8 mouse cellular contexts compared by ENCODE assay signal in the genomic region with DNA sequence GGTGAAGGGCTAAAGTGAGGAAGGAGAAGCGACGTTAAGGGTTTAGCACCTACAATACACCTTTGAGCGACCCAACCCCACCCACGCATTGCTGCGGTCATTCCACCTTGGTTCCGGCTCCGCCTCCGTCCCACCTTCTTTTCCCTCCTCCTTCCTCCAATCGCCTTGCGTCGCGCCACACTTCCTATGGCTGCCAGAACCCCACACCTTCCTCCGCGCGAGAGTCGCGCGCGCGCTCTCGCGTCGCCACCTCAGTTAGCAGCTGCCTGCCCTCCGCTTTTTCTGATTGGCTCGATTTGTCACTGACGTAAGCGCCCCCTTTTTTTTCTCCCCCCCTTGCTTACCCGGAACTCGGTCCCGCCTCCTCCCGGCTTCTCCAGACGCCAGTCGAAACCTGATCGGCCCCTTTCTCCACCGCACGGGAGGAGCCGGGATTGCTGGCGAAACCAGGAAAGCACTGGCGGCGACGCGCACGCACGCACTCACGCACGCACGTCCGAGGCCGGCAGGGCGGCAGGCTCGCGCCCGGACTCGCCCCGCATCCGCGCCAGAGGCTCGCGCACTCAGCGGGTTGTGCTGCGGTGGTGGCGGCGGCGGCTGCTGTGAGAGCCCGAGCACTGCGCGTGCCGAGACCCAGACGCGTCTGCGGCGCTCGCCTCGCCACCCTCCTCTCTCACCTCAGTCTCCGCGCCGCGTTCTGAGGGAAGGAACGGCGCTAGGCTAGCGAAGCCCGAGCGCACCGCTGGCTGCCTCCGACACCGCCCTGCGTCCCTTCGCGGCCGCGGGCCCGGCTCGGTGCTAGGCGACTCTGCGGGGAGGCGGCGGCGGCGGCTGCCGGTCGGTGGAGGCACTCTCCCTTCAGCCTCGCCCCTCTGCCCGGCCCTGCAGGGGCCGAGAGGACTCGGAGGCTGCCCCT. TPM values are rescaled to one million over a fixed set of nuclear protein-coding genes. Genes with fewer than 3 reads are reported as not detected.
A peak's percentile ranks its signal among the peaks of the same experiment; 100 is the strongest.
DNase-seq lines count a peak whose midpoint lies in the region; ATAC-seq and TF ChIP-seq lines count a peak whose summit lies in the region.

A gene (plus strand): TSS at position 197 of the 916 bp plus-strand sequence.

- peaks cover 22% of the 10 kb centered on the region for H3K4me1 ChIP-seq in E14TG2a.4 (replicated peaks; ENCODE audit: low read depth, low read length)
- H3K4me1 ChIP-seq in forebrain, embryonic 12.5 days, result peaks cover 17% of the 10 kb centered on the region
- H3K4me1 ChIP-seq in heart, postnatal 0 days (ENCODE audit: control insufficient read depth, insufficient read depth), result peaks cover 10% of the 10 kb centered on the region
- peaks cover 14% of the 10 kb centered on the region for H3K4me1 ChIP-seq in liver, embryonic 16.5 days (ENCODE audit: control insufficient read depth, low read depth, low read length)
- H3K4me1 ChIP-seq in neural tube, embryonic 13.5 days (replicated peaks), result peaks cover 23% of the 10 kb centered on the region
- no peaks in the 10 kb centered on the region for H3K4me1 ChIP-seq in testis, adult 2 months (ENCODE audit: control insufficient read depth, insufficient read depth, low read length)

- DNase-seq in c-Kit-positive CD71-positive TER-119-positive erythroid progenitor cells, embryonic 14.5 days (ENCODE audit: low spot score), result peak; percentile 99
- peak; percentile 99 for DNase-seq in heart, postnatal 0 days (ENCODE audit: low spot score)
- DNase-seq in kidney, postnatal 4 days, result peak; percentile 98 to 99

- H3K9ac ChIP-seq in forebrain, embryonic 12.5 days, result peak within 1 kb of the TSS; percentile 99
- peak within 1 kb of the TSS; percentile 96 for H3K9ac ChIP-seq in heart, postnatal 0 days (replicated peaks; ENCODE audit: low read depth, low read length)
- peak within 1 kb of the TSS; percentile 89 for H3K9ac ChIP-seq in liver, embryonic 16.5 days (ENCODE audit: low read depth, low read length)
- peak within 1 kb of the TSS; percentile 100 for H3K9ac ChIP-seq in neural tube, embryonic 13.5 days

- WGBS in forebrain, embryonic 12.5 days, result under 1% methylated on average over 104 of the region's 105 CpGs
- under 1% methylated on average over 71 of the region's 105 CpGs for WGBS in heart, postnatal 0 days
- under 1% methylated on average over 99 of the region's 105 CpGs for WGBS in liver, embryonic 16.5 days (ENCODE audit: insufficient replicate concordance)
- under 1% methylated on average over 102 of the region's 105 CpGs for WGBS in neural tube, embryonic 13.5 days

- peak within 1 kb of the TSS; percentile 99 for H3K27ac ChIP-seq in forebrain, embryonic 12.5 days
- peak within 1 kb of the TSS; percentile 96 for H3K27ac ChIP-seq in heart, postnatal 0 days (ENCODE audit: low read depth)
- H3K27ac ChIP-seq in liver, embryonic 16.5 days (ENCODE audit: low read length), result peak within 1 kb of the TSS; percentile 99
- H3K27ac ChIP-seq in neural tube, embryonic 13.5 days (replicated peaks), result peak within 1 kb of the TSS; percentile 100
- H3K27ac ChIP-seq in testis, adult 2 months (ENCODE audit: control insufficient read depth, insufficient read depth, low read depth, low read length), result peak within 1 kb of the TSS; percentile 95

- no peaks in the 10 kb centered on the region for H3K36me3 ChIP-seq in E14TG2a.4 (ENCODE audit: insufficient read depth, low read length)
- H3K36me3 ChIP-seq in forebrain, embryonic 12.5 days (replicated peaks), result no peaks in the 10 kb centered on the region
- no peaks in the 10 kb centered on the region for H3K36me3 ChIP-seq in heart, postnatal 0 days (replicated peaks; ENCODE audit: control insufficient read depth, insufficient read depth, low read length)
- no peaks in the 10 kb centered on the region for H3K36me3 ChIP-seq in liver, embryonic 16.5 days (ENCODE audit: control insufficient read depth, insufficient read depth)
- no peaks in the 10 kb centered on the region for H3K36me3 ChIP-seq in neural tube, embryonic 13.5 days
- H3K36me3 ChIP-seq in testis, adult 2 months (ENCODE audit: control insufficient read depth, insufficient read depth, low read length), result no peaks in the 10 kb centered on the region

- TF ChIP-seq EP300 in heart, postnatal 0 days (IDR thresholded peaks at IDR 0.05; ENCODE audit: low read depth), result peak; percentile 22; the same call in 1 of the 2 replicates

- peak; percentile 96 for ATAC-seq in forebrain, embryonic 12.5 days (ENCODE audit: low FRiP score)
- peak; percentile 95 for ATAC-seq in heart, postnatal 0 days (ENCODE audit: insufficient read depth, low read depth)
- ATAC-seq in liver, embryonic 16.5 days (ENCODE audit: low read depth), result peak; percentile 93
- peak; percentile 97 for ATAC-seq in neural tube, embryonic 13.5 days (ENCODE audit: low read depth)

- no peak for TF ChIP-seq CTCF in E14TG2a.4 (conservative IDR thresholded peaks at IDR 0.05; ENCODE audit: low read length)
- peak; percentile 21; the same call in 1 of the 2 replicates for TF ChIP-seq CTCF in heart, postnatal 0 days (IDR thresholded peaks at IDR 0.05; ENCODE audit: low read depth)
- no peak for TF ChIP-seq CTCF in testis, adult 2 months (IDR thresholded peaks at IDR 0.05; ENCODE audit: control insufficient read depth, insufficient read depth, insufficient replicate concordance, low read depth, low read length)

- H3K4me3 ChIP-seq in E14TG2a.4 (replicated peaks; ENCODE audit: low read length), result peak within 1 kb of the TSS; percentile 100
- H3K4me3 ChIP-seq in forebrain, embryonic 12.5 days (replicated peaks), result peak within 1 kb of the TSS; percentile 97
- H3K4me3 ChIP-seq in heart, postnatal 0 days (ENCODE audit: low read depth, low read length), result peak within 1 kb of the TSS; percentile 89
- H3K4me3 ChIP-seq in liver, embryonic 16.5 days (ENCODE audit: low read depth, low read length), result peak within 1 kb of the TSS; percentile 76
- peak within 1 kb of the TSS; percentile 100 for H3K4me3 ChIP-seq in neural tube, embryonic 13.5 days
- peak within 1 kb of the TSS; percentile 94 for H3K4me3 ChIP-seq in testis, adult 2 months (ENCODE audit: control insufficient read depth, low read depth, low read length)

- peak within 1 kb of the TSS; percentile 68 for H3K4me2 ChIP-seq in forebrain, embryonic 12.5 days
- H3K4me2 ChIP-seq in heart, postnatal 0 days (ENCODE audit: low read depth, low read length), result peak within 1 kb of the TSS; percentile 91
- H3K4me2 ChIP-seq in liver, embryonic 16.5 days (ENCODE audit: low read depth, low read length), result peak within 1 kb of the TSS; percentile 96
- peak within 1 kb of the TSS; percentile 72 for H3K4me2 ChIP-seq in neural tube, embryonic 13.5 days

- no peaks in the 10 kb centered on the region for H3K9me3 ChIP-seq in E14TG2a.4 (ENCODE audit: low read length)
- H3K9me3 ChIP-seq in forebrain, embryonic 12.5 days, result no peaks in the 10 kb centered on the region
- H3K9me3 ChIP-seq in heart, postnatal 0 days (replicated peaks; ENCODE audit: control insufficient read depth, low read length), result no peaks in the 10 kb centered on the region
- H3K9me3 ChIP-seq in liver, embryonic 16.5 days (replicated peaks; ENCODE audit: control insufficient read depth, low read length), result no peaks in the 10 kb centered on the region
- no peaks in the 10 kb centered on the region for H3K9me3 ChIP-seq in neural tube, embryonic 13.5 days

- H3K27me3 ChIP-seq in E14TG2a.4 (ENCODE audit: insufficient read depth, low read length), result no peaks in the 10 kb centered on the region
- H3K27me3 ChIP-seq in forebrain, embryonic 12.5 days, result peaks cover 3% of the 10 kb centered on the region
- H3K27me3 ChIP-seq in heart, postnatal 0 days (ENCODE audit: control insufficient read depth, insufficient read depth, low read length), result no peaks in the 10 kb centered on the region
- no peaks in the 10 kb centered on the region for H3K27me3 ChIP-seq in liver, embryonic 16.5 days (ENCODE audit: control insufficient read depth, insufficient read depth, low read depth, low read length)
- no peaks in the 10 kb centered on the region for H3K27me3 ChIP-seq in neural tube, embryonic 13.5 days
- no peaks in the 10 kb centered on the region for H3K27me3 ChIP-seq in testis, adult 2 months (ENCODE audit: control insufficient read depth, insufficient read depth, low read length)

- TF ChIP-seq POLR2A in testis, adult 2 months (IDR thresholded peaks at IDR 0.05; ENCODE audit: control insufficient read depth, low read depth, low read length), result peak; percentile 74

RNA-seq across cellular contexts. Expression of the gene that starts here (rescaled TPM):
- polyA plus RNA-seq in forebrain, embryonic 12.5 days (2016; fragmentation: Nextera tagmentation; extraction: Ambion mirVana), result 146 and 157 TPM in 2 replicates
- 66.0 and 87.6 TPM in 2 replicates for total RNA-seq in heart, postnatal 0 days (2014; rRNA removed; ENCODE audit: low replicate concordance)
- polyA plus RNA-seq in heart, postnatal 0 days (2015; fragmentation: Nextera tagmentation; extraction: Ambion mirVana), result 73.8 and 78.1 TPM in 2 replicates
- polyA plus RNA-seq in liver, embryonic 16.5 days (2015; fragmentation: Nextera tagmentation; extraction: Ambion mirVana), result 30.8 and 34.9 TPM in 2 replicates
- 245 and 256 TPM in 2 replicates for polyA plus RNA-seq in neural tube, embryonic 13.5 days (2015; fragmentation: Nextera tagmentation; extraction: Ambion mirVana)
- 17.1 and 17.2 TPM in 2 replicates for polyA plus RNA-seq in testis, adult 2 months (2012; rRNA removed)

Comparison
In these comparisons a context has a peak if more than half of its experiments do, and no peak if none do; other contexts are left out.
1. Peak in every context shown above with its lines: DNase-seq, ATAC-seq, H3K4me3 ChIP-seq and H3K27ac ChIP-seq.